Mouse (Mus musculus): ENCODE results near the gene Tsc1. TPM values are rescaled to one million over a fixed set of nuclear protein-coding genes. Genes with fewer than 3 reads are reported as not detected.

The Tsc1 gene
- polyA plus RNA-seq, 1 experiment from 2014 or later: 9.8 TPM

- no peak for ATAC-seq (ENCODE audit: low read depth)
- H3K27ac ChIP-seq (ENCODE audit: low read length): no peak overlapping the region
- H3K9me3 ChIP-seq (replicated peaks; ENCODE audit: control insufficient read depth, low read length): no peaks in the 10 kb centered on the region
- WGBS (ENCODE audit: insufficient replicate concordance): 68% methylated on average over 8 of the region's 8 CpGs
- H3K4me3 ChIP-seq (ENCODE audit: low read depth, low read length): no peak overlapping the region
- no peak overlapping the region for H3K4me2 ChIP-seq (ENCODE audit: low read depth, low read length)
- no peak overlapping the region for H3K9ac ChIP-seq (ENCODE audit: low read depth, low read length)
- no peaks in the 10 kb centered on the region for H3K27me3 ChIP-seq (ENCODE audit: control insufficient read depth, insufficient read depth, low read depth, low read length)
- no peaks in the 10 kb centered on the region for H3K4me1 ChIP-seq (ENCODE audit: control insufficient read depth, low read depth, low read length)
- H3K36me3 ChIP-seq (ENCODE audit: control insufficient read depth, insufficient read depth): no peaks in the 10 kb centered on the region
These were observed 81.4 kb downstream of the Tsc1 start for GRCm38 (mm10) chr2:28722419-28722818.

- 45% methylated on average over 9 of the region's 9 CpGs for WGBS (ENCODE audit: insufficient replicate concordance)
- no peak for ATAC-seq (ENCODE audit: low read depth)
- H3K27me3 ChIP-seq (ENCODE audit: control insufficient read depth, insufficient read depth, low read depth, low read length): no peaks in the 10 kb centered on the region
- no peak overlapping the region for H3K4me2 ChIP-seq (ENCODE audit: low read depth, low read length)
- no peak overlapping the region for H3K27ac ChIP-seq (ENCODE audit: low read length)
- no peaks in the 10 kb centered on the region for H3K9me3 ChIP-seq (replicated peaks; ENCODE audit: control insufficient read depth, low read length)
- H3K9ac ChIP-seq (ENCODE audit: low read depth, low read length): no peak overlapping the region
- no peaks in the 10 kb centered on the region for H3K4me1 ChIP-seq (ENCODE audit: control insufficient read depth, low read depth, low read length)
- H3K36me3 ChIP-seq (ENCODE audit: control insufficient read depth, insufficient read depth): no peaks in the 10 kb centered on the region
- no peak overlapping the region for H3K4me3 ChIP-seq (ENCODE audit: low read depth, low read length)
These were observed 82.9 kb downstream of the Tsc1 start for GRCm38 (mm10) chr2:28723912-28724311.

GRCm38 (mm10) chr2:28727786-28728404 lies 86.9 kb downstream of the Tsc1 start:
- Histone ChIP-seq H3K36me3 (ENCODE audit: control insufficient read depth, insufficient read depth) (no peaks in the 10 kb centered on the region), H3K9me3 (replicated peaks; ENCODE audit: control insufficient read depth, low read length) (no peaks in the 10 kb centered on the region), H3K4me1 (ENCODE audit: control insufficient read depth, low read depth, low read length) (no peaks in the 10 kb centered on the region), H3K9ac (ENCODE audit: low read depth, low read length) (no peak overlapping the region), H3K4me3 (ENCODE audit: low read depth, low read length) (no peak overlapping the region), H3K27ac (ENCODE audit: low read length) (no peak overlapping the region), H3K27me3 (ENCODE audit: control insufficient read depth, insufficient read depth, low read depth, low read length) (no peaks in the 10 kb centered on the region), H3K4me2 (ENCODE audit: low read depth, low read length) (no peak overlapping the region)
- 48% methylated on average over 16 of the region's 16 CpGs for WGBS (ENCODE audit: insufficient replicate concordance)
- ATAC-seq (ENCODE audit: low read depth): no peak

- H3K36me3 ChIP-seq (ENCODE audit: control insufficient read depth, insufficient read depth): no peaks in the 10 kb centered on the region
- no peak for ATAC-seq (ENCODE audit: low read depth)
- H3K27ac ChIP-seq (ENCODE audit: low read length): no peak overlapping the region
- H3K9me3 ChIP-seq (replicated peaks; ENCODE audit: control insufficient read depth, low read length): no peaks in the 10 kb centered on the region
- H3K27me3 ChIP-seq (ENCODE audit: control insufficient read depth, insufficient read depth, low read depth, low read length): no peaks in the 10 kb centered on the region
- no peak overlapping the region for H3K4me2 ChIP-seq (ENCODE audit: low read depth, low read length)
- no peak overlapping the region for H3K9ac ChIP-seq (ENCODE audit: low read depth, low read length)
- H3K4me3 ChIP-seq (ENCODE audit: low read depth, low read length): no peak overlapping the region
- no peaks in the 10 kb centered on the region for H3K4me1 ChIP-seq (ENCODE audit: control insufficient read depth, low read depth, low read length)
These were observed 89.6 kb downstream of the Tsc1 start for GRCm38 (mm10) chr2:28730676-28731075.

GRCm38 (mm10) chr2:28737112-28737511 lies 96.1 kb downstream of the Tsc1 start:
- no peak overlapping the region for H3K27ac ChIP-seq (ENCODE audit: low read length)
- no peak overlapping the region for H3K4me2 ChIP-seq (ENCODE audit: low read depth, low read length)
- WGBS (ENCODE audit: insufficient replicate concordance): 73% methylated on average over 5 of the region's 5 CpGs
- no peaks in the 10 kb centered on the region for H3K27me3 ChIP-seq (ENCODE audit: control insufficient read depth, insufficient read depth, low read depth, low read length)
- H3K9me3 ChIP-seq (replicated peaks; ENCODE audit: control insufficient read depth, low read length): no peaks in the 10 kb centered on the region
- H3K4me3 ChIP-seq (ENCODE audit: low read depth, low read length): no peak overlapping the region
- H3K36me3 ChIP-seq (ENCODE audit: control insufficient read depth, insufficient read depth): no peaks in the 10 kb centered on the region
- H3K9ac ChIP-seq (ENCODE audit: low read depth, low read length): no peak overlapping the region
- no peak for ATAC-seq (ENCODE audit: low read depth)
- H3K4me1 ChIP-seq (ENCODE audit: control insufficient read depth, low read depth, low read length): no peaks in the 10 kb centered on the region

- 51% methylated on average over 5 of the region's 5 CpGs for WGBS (ENCODE audit: insufficient replicate concordance)
- Histone ChIP-seq H3K9ac (ENCODE audit: low read depth, low read length) (no peak overlapping the region), H3K4me2 (ENCODE audit: low read depth, low read length) (no peak overlapping the region), H3K27me3 (ENCODE audit: control insufficient read depth, insufficient read depth, low read depth, low read length) (no peaks in the 10 kb centered on the region), H3K4me1 (ENCODE audit: control insufficient read depth, low read depth, low read length) (no peaks in the 10 kb centered on the region), H3K36me3 (ENCODE audit: control insufficient read depth, insufficient read depth) (no peaks in the 10 kb centered on the region), H3K4me3 (ENCODE audit: low read depth, low read length) (no peak overlapping the region), H3K9me3 (replicated peaks; ENCODE audit: control insufficient read depth, low read length) (no peaks in the 10 kb centered on the region), H3K27ac (ENCODE audit: low read length) (no peak overlapping the region)
- ATAC-seq (ENCODE audit: low read depth): no peak
These were observed 99.1 kb downstream of the Tsc1 start for GRCm38 (mm10) chr2:28740159-28740558.

Small RNAs within 50 kb of the gene (microRNA-seq; reads per million reads assigned to microRNA genes)
- not detected for gene Gm22824
- gene Mir3088: 4.2 reads per million, percentile 15 among the genes with 10 or more reads in this experiment

Other genes with a start within 250 kb of the Tsc1 start
- 0.06 and 0.14 TPM in 2 replicates for gene Ppp1r26, start 194.4 kb upstream of the Tsc1 start, polyA plus RNA-seq (2015; fragmentation: Nextera tagmentation; extraction: Ambion mirVana)
- gene 1700007K13Rik, start 174.9 kb upstream of the Tsc1 start, polyA plus RNA-seq (2015; fragmentation: Nextera tagmentation; extraction: Ambion mirVana): not detected in 2 replicates
- 21.5 and 22.3 TPM in 2 replicates for gene Mrps2, start 173.2 kb upstream of the Tsc1 start, polyA plus RNA-seq (2015; fragmentation: Nextera tagmentation; extraction: Ambion mirVana)
- 0.28 and 0.70 TPM in 2 replicates for gene Gbgt1, start 144.3 kb upstream of the Tsc1 start, polyA plus RNA-seq (2015; fragmentation: Nextera tagmentation; extraction: Ambion mirVana)
- 1.1 and 1.3 TPM in 2 replicates for gene Gm10134, start 135.1 kb upstream of the Tsc1 start, polyA plus RNA-seq (2015; fragmentation: Nextera tagmentation; extraction: Ambion mirVana)
- 2.3 TPM in 2 replicates for gene Ralgds, start 128.1 kb upstream of the Tsc1 start, polyA plus RNA-seq (2015; fragmentation: Nextera tagmentation; extraction: Ambion mirVana)
- 1.6 and 9.7 TPM in 2 replicates for gene Cel, start 77.8 kb upstream of the Tsc1 start, polyA plus RNA-seq (2015; fragmentation: Nextera tagmentation; extraction: Ambion mirVana)
- 12.1 TPM in 2 replicates for gene Gtf3c5, start 57.5 kb upstream of the Tsc1 start, polyA plus RNA-seq (2015; fragmentation: Nextera tagmentation; extraction: Ambion mirVana)
- gene Gfi1b, start 19.2 kb upstream of the Tsc1 start, polyA plus RNA-seq (2015; fragmentation: Nextera tagmentation; extraction: Ambion mirVana): 88.7 and 89.4 TPM in 2 replicates
- 2.8 and 3.3 TPM in 2 replicates for gene Spaca9, start 58.5 kb downstream of the Tsc1 start, polyA plus RNA-seq (2015; fragmentation: Nextera tagmentation; extraction: Ambion mirVana)
- 0.39 and 0.52 TPM in 2 replicates for gene Ak8, start 58.9 kb downstream of the Tsc1 start, polyA plus RNA-seq (2015; fragmentation: Nextera tagmentation; extraction: Ambion mirVana)
- gene Gtf3c4, start 199.1 kb downstream of the Tsc1 start, polyA plus RNA-seq (2015; fragmentation: Nextera tagmentation; extraction: Ambion mirVana): 3.9 and 4.3 TPM in 2 replicates
- 3.6 and 3.9 TPM in 2 replicates for gene Ddx31, start 199.2 kb downstream of the Tsc1 start, polyA plus RNA-seq (2015; fragmentation: Nextera tagmentation; extraction: Ambion mirVana)

All from liver, embryonic 16.5 days (tissue).